Mouse (Mus musculus) erythroblast, embryonic 14.5 days (primary cell): ENCODE measurements at regions not wholly inside any gene's neighbourhood (a gene's known extent, or its start where the extent isn't known, plus 50 kb on each side); places are given as distances from the start of the nearest gene placed in this dataset.

Experiments used
- GATA1 ChIP-seq: IDR thresholded peaks from 2 replicates; pipeline ENCODE4 v1.6.1; 2012; ENCODE audit warnings: low read length, inconsistent platforms, mixed read lengths
- TAL1 ChIP-seq: IDR thresholded peaks from 3 replicates; pipeline ENCODE4 v1.6.1; 2012; ENCODE audit warnings: low read length, inconsistent platforms, mixed read lengths

- TF ChIP-seq TAL1 (no peak), GATA1 (no peak)
Measured at GRCm38 (mm10) chr5:51750456-51750855, 182.9 kb upstream of the Ppargc1a start.
